Mouse (Mus musculus) stomach, embryonic 14.5 days (tissue): ENCODE measurements at regions not wholly inside any gene's neighbourhood (a gene's known extent, or its start where the extent isn't known, plus 50 kb on each side); places are given as distances from the start of the nearest gene placed in this dataset.

ENCODE experiments used
- ATAC-seq: fragments of 200-750 bp; cut with Nextera tagmentation; 2 replicates; pipeline ENCODE4 v1.8.0; 2017; ENCODE audit warnings: low read depth, moderate TSS enrichment; ENCODE audit not compliant: insufficient number of reproducible peaks, insufficient read depth, low FRiP score
- H3K27ac ChIP-seq: fragments of 300-500 bp; sonication (generic); 2 replicates; pipeline ENCODE4 v1.5.1; 2014; ENCODE audit warnings: mild to moderate bottlenecking, low read length, moderate library complexity, mixed read lengths
- H3K27me3 ChIP-seq: fragments of 300-500 bp; sonication (generic); 2 replicates; pipeline ENCODE4 v1.6.1; 2014; ENCODE audit warnings: low read length, control low read depth, mixed read lengths; ENCODE audit not compliant: control insufficient read depth, insufficient read depth
- H3K36me3 ChIP-seq: fragments of 300-500 bp; sonication (generic); 2 replicates; pipeline ENCODE4 v1.6.1; 2014; ENCODE audit warnings: mild to moderate bottlenecking, control low read depth, low read length, moderate library complexity, mixed read lengths; ENCODE audit not compliant: control insufficient read depth, insufficient read depth
- H3K4me1 ChIP-seq: fragments of 300-500 bp; sonication (generic); 2 replicates; pipeline ENCODE4 v1.6.1; 2014; ENCODE audit warnings: low read length, control low read depth, mixed read lengths; ENCODE audit not compliant: control insufficient read depth, insufficient read depth
- H3K4me2 ChIP-seq: fragments of 300-500 bp; sonication (generic); replicated peaks from 2 replicates; pipeline ENCODE4 v1.6.1; 2014; ENCODE audit warnings: low read depth, low read length, control low read depth
- H3K4me3 ChIP-seq: fragments of 300-500 bp; sonication (generic); 2 replicates; pipeline ENCODE4 v1.5.1; 2014; ENCODE audit warnings: low read depth, low read length, control low read depth
- H3K9ac ChIP-seq: fragments of 300-500 bp; sonication (generic); replicated peaks from 2 replicates; pipeline ENCODE4 v1.6.1; 2014; ENCODE audit warnings: low read depth, mild to moderate bottlenecking, control low read depth, low read length, moderate library complexity, mixed read lengths
- H3K9me3 ChIP-seq: fragments of 300-500 bp; sonication (generic); 2 replicates; pipeline ENCODE4 v1.6.1; 2016; ENCODE audit warnings: low read depth, low read length, control low read depth; ENCODE audit not compliant: control insufficient read depth
- WGBS: fragments of 180-500 bp; shearing (Covaris S2); extraction: QIAGEN DNeasy Blood & Tissue Kit; methylation state at CpG from one replicate; pipeline ENCODE4 v1.1.7; 2014; 5-methylcytosine and 5-hydroxymethylcytosine counted together

- no peak overlapping the region for H3K27ac ChIP-seq
- no peak for ATAC-seq
- WGBS: 35% methylated on average over 2 of the region's 2 CpGs
- H3K9ac ChIP-seq: no peak overlapping the region
- H3K36me3 ChIP-seq: no peaks in the 10 kb centered on the region
- no peaks in the 10 kb centered on the region for H3K9me3 ChIP-seq
- H3K4me1 ChIP-seq: no peaks in the 10 kb centered on the region
- no peak overlapping the region for H3K4me3 ChIP-seq
- H3K27me3 ChIP-seq: no peaks in the 10 kb centered on the region
- no peak overlapping the region for H3K4me2 ChIP-seq
Observed at GRCm38 (mm10) chr3:20590143-20590542, 223.2 kb upstream of the Agtr1b start.

DNA sequence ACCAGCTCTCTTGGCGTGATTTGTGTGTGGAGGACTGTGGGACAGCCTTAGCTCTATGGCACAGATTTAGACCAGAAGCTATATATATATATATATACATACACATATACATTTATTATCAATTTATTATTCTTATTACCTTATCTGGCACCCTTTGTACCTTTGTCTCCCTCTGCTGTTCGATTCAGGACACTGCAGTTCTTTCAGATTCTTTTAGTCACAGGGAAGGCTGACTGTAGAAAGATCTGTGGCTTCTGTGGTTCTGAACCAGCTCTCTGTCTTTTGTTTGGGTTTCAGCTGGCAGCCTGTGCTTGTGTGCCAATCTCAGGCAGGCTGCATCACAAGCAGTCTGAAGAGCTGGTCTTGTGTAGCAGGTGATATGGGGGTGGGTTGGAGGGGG is 184.6 kb upstream of the Agtr1b start:
- no peak overlapping the region for H3K4me2 ChIP-seq
- no peak overlapping the region for H3K27ac ChIP-seq
- H3K27me3 ChIP-seq: no peaks in the 10 kb centered on the region
- H3K36me3 ChIP-seq: no peaks in the 10 kb centered on the region
- no peaks in the 10 kb centered on the region for H3K4me1 ChIP-seq
- no peak for ATAC-seq
- H3K4me3 ChIP-seq: no peak overlapping the region
- no peak overlapping the region for H3K9ac ChIP-seq
- no peaks in the 10 kb centered on the region for H3K9me3 ChIP-seq
- WGBS: 45% methylated on average over 2 of the region's 2 CpGs

DNA sequence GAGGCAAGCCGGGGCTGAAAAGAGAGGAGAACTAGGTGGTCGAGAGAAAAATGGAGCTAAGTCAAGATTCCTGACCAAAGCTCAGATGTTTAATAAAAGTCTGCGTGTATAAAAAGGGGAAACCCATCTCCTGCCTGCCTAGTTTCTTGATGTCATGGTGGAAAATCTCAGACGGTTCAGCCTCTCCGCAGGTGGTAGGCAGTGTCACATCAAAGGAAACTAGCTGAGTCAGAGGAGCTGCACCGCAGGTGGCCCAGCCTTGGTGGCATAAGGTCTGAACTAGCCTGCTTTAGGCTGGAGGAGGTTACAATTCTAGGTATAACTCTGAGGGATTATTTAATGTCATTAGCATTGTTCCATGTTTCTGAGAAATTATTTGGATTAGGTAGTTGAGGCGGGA is 177.0 kb upstream of the Agtr1b start:
- Histone ChIP-seq H3K4me1 (no peaks in the 10 kb centered on the region), H3K9ac (no peak overlapping the region), H3K27ac (no peak overlapping the region), H3K4me2 (no peak overlapping the region), H3K9me3 (no peaks in the 10 kb centered on the region; the same call in 1 of the 2 replicates), H3K27me3 (no peaks in the 10 kb centered on the region), H3K36me3 (no peaks in the 10 kb centered on the region), H3K4me3 (no peak overlapping the region)
- WGBS: 67% methylated on average over 7 of the region's 7 CpGs
- no peak for ATAC-seq

DNA sequence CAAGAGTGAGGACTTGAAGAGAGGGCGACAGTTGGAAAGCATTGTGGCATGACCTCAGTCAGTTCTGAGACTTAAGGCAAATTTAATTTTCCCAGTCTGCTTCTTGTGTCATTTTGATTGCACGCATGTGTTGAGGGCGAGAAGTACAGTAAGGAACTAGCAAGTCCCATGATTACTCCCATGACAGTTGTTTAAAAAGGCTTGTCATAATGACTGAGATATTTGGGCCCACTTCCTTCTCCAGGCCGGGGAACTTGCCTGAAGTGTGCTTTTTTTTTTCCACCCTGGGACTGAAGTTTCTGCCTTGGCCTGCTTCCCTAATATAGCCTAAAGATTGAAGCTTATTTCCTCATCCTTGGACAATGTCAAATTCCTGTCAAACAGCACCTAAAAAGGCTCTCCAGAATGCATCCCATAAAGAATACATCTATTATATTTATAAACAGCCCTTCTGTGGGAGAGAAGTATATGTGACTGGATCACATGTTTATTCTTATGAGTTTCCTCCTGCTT is 171.6 kb upstream of the Agtr1b start:
- Histone ChIP-seq H3K36me3 (no peaks in the 10 kb centered on the region), H3K27me3 (no peaks in the 10 kb centered on the region), H3K9ac (no peak overlapping the region), H3K4me1 (no peaks in the 10 kb centered on the region; the same call in 1 of the 2 replicates), H3K9me3 (no peaks in the 10 kb centered on the region; the same call in 1 of the 2 replicates), H3K4me2 (no peak overlapping the region), H3K4me3 (no peak overlapping the region), H3K27ac (no peak overlapping the region)
- WGBS: 36% methylated on average over 4 of the region's 4 CpGs
- peak; percentile 88; the same call in 1 of the 2 replicates for ATAC-seq

GRCm38 (mm10) chr3:20520738-20521137 is 153.8 kb upstream of the Agtr1b start:
- no peaks in the 10 kb centered on the region for H3K36me3 ChIP-seq
- no peaks in the 10 kb centered on the region for H3K4me1 ChIP-seq
- H3K9me3 ChIP-seq: no peaks in the 10 kb centered on the region
- H3K27ac ChIP-seq: no peak overlapping the region
- no peak overlapping the region for H3K4me2 ChIP-seq
- H3K9ac ChIP-seq: no peak overlapping the region
- WGBS: 48% methylated on average over 6 of the region's 6 CpGs
- H3K4me3 ChIP-seq: no peak overlapping the region
- no peak for ATAC-seq
- no peaks in the 10 kb centered on the region for H3K27me3 ChIP-seq

DNA sequence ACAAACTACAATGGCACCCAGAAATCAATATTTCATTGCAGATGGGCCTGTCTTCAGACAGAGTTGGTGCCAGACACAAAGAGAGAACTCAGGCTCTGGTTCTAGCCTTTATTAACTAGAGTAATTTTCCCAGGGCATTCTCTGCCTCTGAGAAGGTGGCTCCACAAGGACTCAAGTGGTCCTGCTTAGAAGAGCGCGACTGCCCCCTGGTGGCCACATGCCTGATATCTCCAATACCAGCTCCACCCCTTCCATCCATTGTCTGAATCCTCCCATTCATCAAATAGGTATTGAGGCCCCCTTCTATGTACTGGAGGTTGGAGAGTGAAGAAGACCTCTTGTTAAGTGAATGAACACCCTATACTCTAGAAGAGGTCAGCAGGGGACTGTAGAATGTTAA is 142.2 kb upstream of the Agtr1b start:
- Histone ChIP-seq H3K27me3 (no peaks in the 10 kb centered on the region), H3K27ac (no peak overlapping the region), H3K4me1 (no peaks in the 10 kb centered on the region), H3K9ac (no peak overlapping the region), H3K36me3 (no peaks in the 10 kb centered on the region), H3K4me3 (no peak overlapping the region), H3K4me2 (no peak overlapping the region), H3K9me3 (no peaks in the 10 kb centered on the region)
- peak; percentile 80; the same call in 1 of the 2 replicates for ATAC-seq
- 0% methylated on average over 2 of the region's 2 CpGs for WGBS

GRCm38 (mm10) chr3:20505546-20505945 is 138.6 kb upstream of the Agtr1b start:
- Histone ChIP-seq H3K36me3 (no peaks in the 10 kb centered on the region), H3K27ac (no peak overlapping the region), H3K4me1 (no peaks in the 10 kb centered on the region), H3K9ac (no peak overlapping the region), H3K9me3 (no peaks in the 10 kb centered on the region; the same call in 1 of the 2 replicates), H3K27me3 (no peaks in the 10 kb centered on the region), H3K4me3 (no peak overlapping the region), H3K4me2 (no peak overlapping the region)
- no peak for ATAC-seq
- WGBS: 92% methylated on average over 5 of the region's 5 CpGs
